Mouse (Mus musculus) heart, embryonic 15.5 days (tissue): Measurements from ENCODE around the gene Rere. TPM values are rescaled to one million over a fixed set of nuclear protein-coding genes. Genes with fewer than 3 reads are reported as not detected.
"Not testable (repeated sequence)": the region's sequence is repeated elsewhere in the genome, so short reads cannot be mapped to it uniquely, and the experiment has no call there.

Experiments used
- ATAC-seq: fragments of 200-750 bp; cut with Nextera tagmentation; replicated peaks from 2 replicates; pipeline ENCODE4 v1.8.0; 2017; ENCODE audit warnings: low read depth, moderate TSS enrichment; ENCODE audit not compliant: insufficient number of reproducible peaks, insufficient read depth, low FRiP score
- H3K27ac ChIP-seq: fragments of 300-500 bp; sonication (generic); 2 replicates; pipeline ENCODE4 v1.5.1; 2015; ENCODE audit warnings: mild to moderate bottlenecking, inconsistent platforms
- H3K27me3 ChIP-seq: fragments of 300-500 bp; sonication (generic); 2 replicates; pipeline ENCODE4 v1.6.1; 2015; ENCODE audit warnings: inconsistent platforms
- H3K36me3 ChIP-seq: fragments of 300-500 bp; sonication (generic); 2 replicates; pipeline ENCODE4 v1.6.1; 2015; ENCODE audit warnings: mild to moderate bottlenecking, inconsistent platforms
- H3K4me1 ChIP-seq: fragments of 300-500 bp; sonication (generic); replicated peaks from 2 replicates; pipeline ENCODE4 v1.6.1; 2015; ENCODE audit warnings: inconsistent platforms
- H3K4me2 ChIP-seq: fragments of 300-500 bp; sonication (generic); 2 replicates; pipeline ENCODE4 v1.6.1; 2015; ENCODE audit warnings: inconsistent platforms, mild to moderate bottlenecking, moderate library complexity
- H3K4me3 ChIP-seq: fragments of 300-500 bp; sonication (generic); 2 replicates; pipeline ENCODE4 v1.5.1; 2015; ENCODE audit warnings: mild to moderate bottlenecking, inconsistent platforms
- H3K9ac ChIP-seq: fragments of 300-500 bp; sonication (generic); 2 replicates; pipeline ENCODE4 v1.6.1; 2015; ENCODE audit warnings: mild to moderate bottlenecking, inconsistent platforms
- H3K9me3 ChIP-seq: fragments of 300-500 bp; sonication (generic); replicated peaks from 2 replicates; pipeline ENCODE4 v1.6.1; 2016; ENCODE audit warnings: inconsistent platforms
- WGBS: fragments of 180-500 bp; shearing (Covaris S2); methylation state at CpG from one replicate; pipeline ENCODE4 v1.1.7; 2015; ENCODE audit warnings: mixed read lengths; 5-methylcytosine and 5-hydroxymethylcytosine counted together
- polyA plus RNA-seq: library from polyadenylated mRNA; unstranded; fragments of >200 nt; fragmentation: Nextera tagmentation; extraction: Ambion mirVana; gene quantifications from 2 replicates; pipeline ENCODE4 v1.2.1, GENCODE M21; 2015

Rere gene
- polyA plus RNA-seq, 1 experiment from 2014 or later = 17.6 TPM

GRCm38 (mm10) chr4:150593473-150594217, 312.2 kb downstream of the Rere start:
- Histone ChIP-seq H3K9me3 (no peaks in the 10 kb centered on the region), H3K4me2 (no peak overlapping the region), H3K36me3 (no peaks in the 10 kb centered on the region), H3K27me3 (no peaks in the 10 kb centered on the region), H3K4me3 (no peak overlapping the region), H3K9ac (no peak overlapping the region), H3K27ac (no peak overlapping the region), H3K4me1 (peaks cover 56% of the 10 kb centered on the region)
- WGBS = 67% methylated on average over 4 of the region's 4 CpGs
- no peak for ATAC-seq

GRCm38 (mm10) chr4:150594298-150594829, 312.9 kb downstream of the Rere start:
- no peak overlapping the region for H3K9ac ChIP-seq
- ATAC-seq = no peak
- H3K4me1 ChIP-seq = peaks cover 63% of the 10 kb centered on the region
- H3K9me3 ChIP-seq = no peaks in the 10 kb centered on the region
- no peak overlapping the region for H3K4me2 ChIP-seq
- 87% methylated on average over 4 of the region's 4 CpGs for WGBS
- no peaks in the 10 kb centered on the region for H3K27me3 ChIP-seq
- no peak overlapping the region for H3K27ac ChIP-seq
- no peak overlapping the region for H3K4me3 ChIP-seq
- H3K36me3 ChIP-seq = no peaks in the 10 kb centered on the region

- Histone ChIP-seq H3K27ac (no peak overlapping the region), H3K36me3 (no peaks in the 10 kb centered on the region)
- WGBS = 63% methylated on average over 3 of the region's 3 CpGs
These were observed 313.6 kb downstream of the Rere start for GRCm38 (mm10) chr4:150595071-150595470.

GRCm38 (mm10) chr4:150595991-150596390, 314.5 kb downstream of the Rere start:
- Histone ChIP-seq H3K27me3 (no peaks in the 10 kb centered on the region), H3K9ac (no peak overlapping the region), H3K9me3 (no peaks in the 10 kb centered on the region), H3K4me3 (no peak overlapping the region), H3K27ac (no peak overlapping the region), H3K4me2 (no peak overlapping the region), H3K4me1 (peaks cover 64% of the 10 kb centered on the region), H3K36me3 (no peaks in the 10 kb centered on the region)
- no peak for ATAC-seq
- WGBS = 77% methylated on average over 5 of the region's 5 CpGs

More at GRCm38 (mm10) chr4:150595071-150595470, 313.6 kb downstream of the Rere start:
- Histone ChIP-seq H3K9ac (no peak overlapping the region), H3K27me3 (no peaks in the 10 kb centered on the region), H3K4me3 (no peak overlapping the region), H3K9me3 (no peaks in the 10 kb centered on the region), H3K4me1 (peaks cover 71% of the 10 kb centered on the region), H3K4me2 (no peak overlapping the region)
- ATAC-seq = no peak

- Histone ChIP-seq H3K9ac (no peak overlapping the region), H3K4me3 (no peak overlapping the region), H3K9me3 (no peaks in the 10 kb centered on the region), H3K36me3 (no peaks in the 10 kb centered on the region), H3K27me3 (no peaks in the 10 kb centered on the region), H3K27ac (peak overlapping the region; percentile 78), H3K4me1 (peaks cover 41% of the 10 kb centered on the region), H3K4me2 (no peak overlapping the region)
- WGBS = 22% methylated on average over 1 of the region's 1 CpGs
- no peak for ATAC-seq
These were observed 317.2 kb downstream of the Rere start for GRCm38 (mm10) chr4:150598686-150599085.

- Histone ChIP-seq H3K4me2 (no peak overlapping the region), H3K9me3 (no peaks in the 10 kb centered on the region), H3K27me3 (no peaks in the 10 kb centered on the region), H3K36me3 (no peaks in the 10 kb centered on the region), H3K27ac (peak overlapping the region; percentile 78), H3K4me1 (peaks cover 38% of the 10 kb centered on the region), H3K9ac (no peak overlapping the region), H3K4me3 (no peak overlapping the region)
- WGBS = 46% methylated on average over 3 of the region's 3 CpGs
- ATAC-seq = peak; percentile 14; the same call in 1 of the 2 replicates
These were observed 317.9 kb downstream of the Rere start for GRCm38 (mm10) chr4:150599119-150599992.

- H3K9ac ChIP-seq, ATAC-seq, H3K36me3 ChIP-seq, H3K9me3 ChIP-seq, H3K4me3 ChIP-seq, H3K27ac ChIP-seq, H3K4me2 ChIP-seq, H3K27me3 ChIP-seq: not testable (repeated sequence)
- peaks cover 32% of the 10 kb centered on the region for H3K4me1 ChIP-seq
- 90% methylated on average over 2 of the region's 2 CpGs for WGBS
These were observed 319.1 kb downstream of the Rere start for GRCm38 (mm10) chr4:150600503-150600902.

GRCm38 (mm10) chr4:150601489-150601888, 320.0 kb downstream of the Rere start:
- Histone ChIP-seq H3K4me2 (no peak overlapping the region), H3K36me3 (no peaks in the 10 kb centered on the region; the same call in 1 of the 2 replicates), H3K9me3 (no peaks in the 10 kb centered on the region), H3K4me3 (no peak overlapping the region), H3K9ac (no peak overlapping the region), H3K27ac (no peak overlapping the region), H3K27me3 (no peaks in the 10 kb centered on the region), H3K4me1 (peaks cover 36% of the 10 kb centered on the region)
- WGBS = 87% methylated on average over 10 of the region's 10 CpGs
- no peak for ATAC-seq

GRCm38 (mm10) chr4:150603366-150604061, 322.1 kb downstream of the Rere start:
- ATAC-seq = no peak
- Histone ChIP-seq H3K9ac (no peak overlapping the region), H3K36me3 (no peaks in the 10 kb centered on the region; the same call in 1 of the 2 replicates), H3K27ac (no peak overlapping the region), H3K4me1 (peaks cover 23% of the 10 kb centered on the region), H3K27me3 (no peaks in the 10 kb centered on the region), H3K9me3 (no peaks in the 10 kb centered on the region), H3K4me3 (no peak overlapping the region), H3K4me2 (no peak overlapping the region)
- 95% methylated on average over 1 of the region's 1 CpGs for WGBS

GRCm38 (mm10) chr4:150605804-150606203, 324.4 kb downstream of the Rere start:
- ATAC-seq = no peak
- H3K27me3 ChIP-seq = no peaks in the 10 kb centered on the region
- H3K4me2 ChIP-seq = no peak overlapping the region
- 90% methylated on average over 3 of the region's 3 CpGs for WGBS
- no peaks in the 10 kb centered on the region; the same call in 1 of the 2 replicates for H3K36me3 ChIP-seq
- H3K4me1 ChIP-seq = peaks cover 12% of the 10 kb centered on the region
- no peak overlapping the region for H3K9ac ChIP-seq
- no peak overlapping the region for H3K4me3 ChIP-seq
- H3K9me3 ChIP-seq = no peaks in the 10 kb centered on the region
- no peak overlapping the region for H3K27ac ChIP-seq
